Mouse (Mus musculus): ENCODE data around the gene Olfr643.

Olfr643 gene

DNA sequence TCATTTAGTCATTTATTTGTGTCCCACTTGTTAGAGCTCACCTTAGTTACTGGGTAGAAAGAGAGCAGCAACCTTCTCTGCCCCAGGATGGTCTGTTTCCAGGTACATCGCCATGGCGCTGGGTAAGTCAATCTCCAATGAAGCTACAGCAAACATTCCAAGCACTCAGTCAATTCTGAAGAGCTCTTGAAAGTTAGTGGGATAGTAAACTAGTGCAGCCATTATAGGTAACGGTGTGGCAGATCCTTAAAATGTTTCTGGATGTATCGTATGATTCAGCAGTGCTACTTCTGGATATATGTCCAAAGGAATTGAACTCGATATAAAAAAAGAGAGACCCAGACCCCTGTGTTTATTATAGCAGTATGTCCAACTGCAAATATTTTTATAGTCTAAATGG is at the start of gene Olfr643:
TSS of gene Olfr643 (minus strand) at position 101 of the 400 bp plus-strand sequence.
- no peak for DNase-seq

GRCm38 (mm10) chr7:104183292-104183691 is 46.1 kb upstream of the Olfr643 start, which contains the start of gene Olfr648:
Gene Olfr648, minus strand, starts transcription at chr7:104183392.
- no peak for DNase-seq

DNA sequence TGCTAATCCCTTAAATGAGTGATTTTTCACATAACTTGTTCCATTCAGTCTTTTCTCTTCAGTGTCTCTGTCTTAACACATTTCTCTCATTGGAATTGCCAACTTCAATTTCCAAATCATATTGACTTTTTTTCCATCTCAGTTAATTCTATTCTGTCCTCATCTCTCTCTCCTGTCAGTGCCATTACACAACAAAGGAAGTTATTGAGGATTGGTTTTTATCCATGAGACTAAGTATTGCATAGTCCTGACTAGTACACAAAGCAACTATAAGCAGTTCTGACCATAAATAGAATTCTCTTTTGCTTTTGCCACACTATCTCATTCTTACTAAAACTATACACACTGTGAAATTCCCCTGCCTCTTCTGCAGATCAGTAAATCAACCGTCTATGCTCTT is 41.9 kb upstream of the Olfr643 start:
- DNase-seq = no peak

DNA sequence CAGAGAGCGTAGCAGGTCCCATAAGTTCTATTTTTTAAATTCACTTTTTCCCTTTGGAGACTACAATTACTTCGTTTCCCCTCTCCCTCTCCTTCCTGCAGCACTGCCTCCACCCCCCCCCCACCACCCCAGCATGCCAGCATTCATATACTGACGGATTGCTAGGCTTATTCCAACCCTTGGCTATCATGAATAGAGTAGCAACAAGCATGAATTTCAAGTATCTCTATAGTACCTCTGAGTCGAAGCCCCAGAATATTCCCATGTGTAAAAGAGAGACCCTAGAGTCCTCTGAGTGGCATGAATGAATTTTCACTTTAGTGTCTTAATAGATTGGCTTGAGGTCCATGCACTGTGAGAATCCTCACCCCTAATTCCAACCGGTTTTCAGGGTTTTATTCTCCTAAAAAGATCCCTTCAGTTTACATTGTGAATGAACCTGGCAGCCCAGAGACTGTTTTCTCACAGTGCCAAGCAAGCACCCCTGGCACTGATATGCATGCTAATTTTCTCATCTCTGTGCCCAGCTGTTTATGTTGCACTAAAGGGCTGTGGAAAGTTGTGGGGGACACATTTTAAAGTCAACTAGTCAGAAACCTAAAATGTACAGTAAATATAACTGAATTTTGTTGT is 41.3 kb upstream of the Olfr643 start:
- DNase-seq = no peak

GRCm38 (mm10) chr7:104175085-104175484 is 37.9 kb upstream of the Olfr643 start:
- no peak for DNase-seq

GRCm38 (mm10) chr7:104169634-104170204 is 32.5 kb upstream of the Olfr643 start:
- no peak for DNase-seq

DNA sequence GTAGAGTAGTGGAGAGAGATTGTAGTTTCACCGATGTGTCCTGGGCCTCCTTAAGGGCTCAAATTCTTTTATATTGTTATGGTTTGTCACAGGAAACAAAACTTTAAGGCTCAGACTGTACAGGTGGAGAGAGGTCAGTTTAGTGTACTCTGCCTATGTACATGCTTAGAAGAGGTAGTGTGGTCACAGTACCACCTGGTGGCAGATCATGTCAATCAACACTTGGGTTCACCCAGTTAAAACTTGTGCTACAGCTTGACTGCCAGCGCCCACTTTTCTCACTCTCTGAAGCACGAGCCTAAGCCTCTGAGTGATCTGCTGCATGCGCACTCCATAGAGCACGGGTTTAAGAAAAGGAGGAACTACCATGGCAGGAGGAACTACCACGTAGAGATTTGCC is 29.9 kb upstream of the Olfr643 start:
- DNase-seq = no peak

GRCm38 (mm10) chr7:104150456-104150855 is 13.3 kb upstream of the Olfr643 start, which contains the start of gene Ubqlnl:
Gene Ubqlnl, minus strand, starts transcription at chr7:104150556.
- DNase-seq = no peak

DNA sequence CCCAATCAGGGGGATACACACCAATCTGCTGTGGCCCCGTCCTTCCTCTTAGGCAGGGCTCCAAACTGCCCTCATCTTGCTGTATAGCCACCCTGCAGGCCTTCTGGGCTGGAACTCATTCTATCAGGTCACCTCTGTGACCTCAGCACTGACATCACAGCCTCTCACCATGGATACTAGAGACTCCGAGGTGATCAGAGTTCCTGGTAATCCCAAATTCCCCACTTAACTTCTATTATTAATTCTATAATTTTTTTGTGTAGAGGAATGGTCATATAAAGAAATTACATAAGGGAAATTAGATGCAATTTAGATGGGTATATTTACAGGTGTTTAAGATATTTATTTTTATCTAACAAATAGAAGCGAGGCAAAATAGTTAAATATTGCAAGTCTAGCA is 6.0 kb upstream of the Olfr643 start, which contains the start of gene Ubqln3:
TSS of gene Ubqln3 (minus strand) at position 101 of the 400 bp plus-strand sequence.
- DNase-seq = no peak

- no peak for DNase-seq
Measured at GRCm38 (mm10) chr7:104129726-104130125, 7.5 kb downstream of the Olfr643 start, which contains the start of gene Ubqln5. Gene Ubqln5, minus strand, starts transcription at chr7:104129826.

DNA sequence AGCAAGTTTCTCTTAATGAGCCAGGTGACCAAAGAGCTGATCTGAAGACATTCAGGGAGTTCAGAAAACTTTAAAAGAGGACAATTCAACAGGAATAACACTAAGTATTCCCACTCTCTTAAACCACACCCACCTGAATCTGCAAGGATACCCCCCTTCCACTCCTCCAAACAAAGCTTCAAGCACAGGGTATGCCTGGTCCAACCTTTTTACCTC is 32.5 kb downstream of the Olfr643 start, which contains the start of gene Olfr646:
TSS of gene Olfr646 (plus strand) at position 117 of the 216 bp plus-strand sequence.
- DNase-seq = no peak

DNA sequence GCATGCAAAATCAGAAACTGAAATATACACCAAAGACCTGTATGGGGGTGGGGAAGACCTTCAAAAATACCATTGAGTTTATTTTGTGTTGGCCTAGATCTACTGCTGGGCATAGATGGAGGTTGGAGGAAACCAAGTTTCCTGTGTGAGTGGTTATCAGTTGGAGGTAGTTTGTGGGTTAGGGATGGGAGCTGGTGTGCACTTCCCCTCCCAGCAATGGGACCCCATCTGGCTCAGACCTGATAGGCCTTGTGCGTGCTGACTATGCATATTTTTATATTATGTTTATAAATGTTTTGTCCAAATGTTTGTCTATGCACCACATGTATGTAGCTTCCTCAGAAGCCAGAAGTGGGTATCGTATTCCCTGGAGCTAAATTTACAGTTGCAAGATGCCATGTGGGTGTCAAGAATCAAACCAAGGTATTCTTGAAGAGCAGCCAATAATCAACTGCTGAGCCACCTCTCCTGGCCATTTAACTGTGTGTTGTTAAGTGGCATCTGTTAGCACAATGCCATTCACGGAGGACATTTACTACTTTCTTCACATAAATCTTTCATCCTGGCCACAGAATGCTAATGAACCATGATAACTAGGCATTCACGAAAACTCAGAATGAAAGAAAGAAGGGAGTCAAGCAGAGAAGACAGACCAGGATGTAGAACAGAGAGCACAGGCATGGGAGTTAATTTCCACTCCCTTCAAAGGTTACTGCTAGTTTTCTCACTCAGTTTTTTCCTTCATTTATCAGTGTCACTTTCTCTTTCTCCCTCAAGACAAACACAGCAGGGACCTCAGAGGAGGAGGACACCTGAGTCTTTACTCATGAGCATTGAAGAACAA is 33.1 kb downstream of the Olfr643 start:
- DNase-seq = no peak

DNA sequence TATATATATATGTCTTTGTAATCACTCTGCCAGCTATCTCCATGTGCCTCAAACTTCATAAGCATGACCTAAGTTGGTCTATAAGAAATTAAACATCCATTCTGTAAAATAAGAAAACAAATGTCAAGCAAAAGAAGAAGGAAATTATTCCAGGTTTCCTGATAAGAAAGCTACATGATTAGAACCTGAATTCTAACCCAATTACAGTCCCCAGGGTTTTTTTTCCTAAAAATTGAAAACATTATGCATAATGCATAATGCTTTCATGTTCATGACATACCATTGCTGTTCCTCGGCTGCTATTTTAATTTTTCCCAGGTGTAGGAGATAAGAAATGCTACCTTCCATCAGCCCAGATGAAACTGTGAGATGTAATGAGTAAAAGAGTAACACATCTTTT is 51.8 kb downstream of the Olfr643 start, which contains the start of gene Olfr645:
TSS of gene Olfr645 (minus strand) at position 101 of the 400 bp plus-strand sequence.
- DNase-seq = no peak

- no peak for DNase-seq
Measured at GRCm38 (mm10) chr7:104071769-104072168, 65.4 kb downstream of the Olfr643 start, which contains the start of gene Olfr644. Gene Olfr644, minus strand, starts transcription at chr7:104071869.

- no peak for DNase-seq
Measured at GRCm38 (mm10) chr7:104061345-104061744, 75.9 kb downstream of the Olfr643 start, which contains the start of gene 4930516K23Rik. Gene 4930516K23Rik, minus strand, starts transcription at chr7:104061445.

- no peak for DNase-seq
Measured at GRCm38 (mm10) chr7:104059215-104059614, 78.0 kb downstream of the Olfr643 start.

GRCm38 (mm10) chr7:104052566-104052965 is 84.6 kb downstream of the Olfr643 start, which contains the start of gene Olfr642:
Gene Olfr642, minus strand, starts transcription at chr7:104052666.
- no peak for DNase-seq

GRCm38 (mm10) chr7:104050745-104051144 is 86.5 kb downstream of the Olfr643 start:
- no peak for DNase-seq

- no peak for DNase-seq
Measured at GRCm38 (mm10) chr7:104035145-104035544, 102.1 kb downstream of the Olfr643 start, which contains the start of gene Olfr641. Gene Olfr641, plus strand, starts transcription at chr7:104035445.

DNA sequence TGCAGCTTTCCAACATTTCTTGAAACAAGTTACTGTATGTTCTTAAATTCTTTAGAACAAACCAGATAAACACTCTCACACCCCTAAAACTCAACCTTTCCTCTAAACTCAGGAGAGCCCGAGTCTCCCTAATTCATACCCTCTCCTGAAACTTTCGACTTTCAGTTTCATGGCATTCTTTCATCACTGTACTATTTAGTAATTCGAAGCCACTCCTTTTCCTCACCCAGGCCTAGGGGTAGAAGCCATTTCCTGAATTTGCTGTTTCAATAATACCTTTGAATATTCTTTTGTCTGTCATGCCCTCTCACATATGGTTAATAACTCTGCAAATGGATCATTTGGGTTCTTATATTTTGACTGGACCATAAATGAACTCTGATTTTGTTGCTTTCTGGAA is 110.2 kb downstream of the Olfr643 start:
- DNase-seq = no peak

DNA sequence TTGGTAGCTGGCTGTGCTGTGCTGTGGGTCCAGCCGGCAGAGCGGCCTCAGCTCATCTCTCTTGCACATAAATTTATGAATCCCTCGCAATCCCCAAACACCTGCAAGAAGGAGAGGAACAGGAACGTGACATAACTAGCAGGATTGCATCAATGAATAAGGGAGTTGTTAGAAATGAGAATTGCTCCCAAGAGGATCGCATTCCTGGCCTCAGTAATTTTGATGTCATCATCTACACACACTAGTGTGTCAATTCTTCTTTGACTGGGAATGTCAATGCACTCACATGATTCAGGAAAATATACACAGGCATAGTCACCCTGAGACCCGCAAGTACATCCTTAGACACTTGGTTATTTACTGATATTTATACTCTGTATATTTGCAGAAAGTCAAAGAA is 111.7 kb downstream of the Olfr643 start, which contains the start of gene Olfr640:
TSS of gene Olfr640 (minus strand) at position 101 of the 400 bp plus-strand sequence.
- no peak for DNase-seq

DNA sequence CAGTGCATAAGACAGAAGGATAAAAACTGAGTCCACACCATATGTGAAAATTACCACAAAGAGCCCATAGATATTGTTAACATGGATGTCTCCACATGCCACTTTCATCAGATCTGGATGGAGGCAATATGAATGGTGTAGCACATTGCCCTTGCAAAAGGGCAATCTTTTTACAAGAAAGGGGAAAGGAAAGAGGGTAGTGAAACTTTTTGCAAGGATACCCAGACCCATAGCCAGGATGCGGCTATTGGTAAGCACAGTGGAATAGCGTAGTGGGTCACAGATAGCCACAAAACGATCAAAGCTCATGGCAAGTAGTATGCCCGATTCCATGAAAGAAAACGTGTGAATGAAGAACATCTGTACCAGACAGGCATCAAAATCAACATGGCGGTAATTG is 115.6 kb downstream of the Olfr643 start:
- no peak for DNase-seq

DNA sequence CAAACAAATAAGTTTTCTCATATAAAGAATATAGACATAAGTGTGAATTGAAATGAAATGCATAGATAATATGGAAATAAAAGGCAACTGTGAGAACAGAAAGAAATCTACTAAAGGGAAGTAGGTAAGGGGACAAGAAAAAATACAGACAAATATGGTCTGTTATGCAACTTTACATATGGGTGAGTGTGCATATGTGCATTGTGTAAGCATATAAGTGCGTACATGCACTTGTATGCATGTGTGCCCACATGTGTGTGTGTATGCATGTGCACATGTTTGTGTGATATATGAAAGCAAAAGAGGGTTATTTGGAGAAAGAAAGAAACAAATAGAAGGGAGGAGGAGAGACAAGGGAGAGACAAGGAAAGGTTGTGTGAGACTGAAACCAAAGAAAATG is 118.3 kb downstream of the Olfr643 start:
- no peak for DNase-seq

All from cerebellum, adult 8-10 months (tissue).